36 mouse cellular contexts compared by ENCODE assay signal in the genomic region with DNA sequence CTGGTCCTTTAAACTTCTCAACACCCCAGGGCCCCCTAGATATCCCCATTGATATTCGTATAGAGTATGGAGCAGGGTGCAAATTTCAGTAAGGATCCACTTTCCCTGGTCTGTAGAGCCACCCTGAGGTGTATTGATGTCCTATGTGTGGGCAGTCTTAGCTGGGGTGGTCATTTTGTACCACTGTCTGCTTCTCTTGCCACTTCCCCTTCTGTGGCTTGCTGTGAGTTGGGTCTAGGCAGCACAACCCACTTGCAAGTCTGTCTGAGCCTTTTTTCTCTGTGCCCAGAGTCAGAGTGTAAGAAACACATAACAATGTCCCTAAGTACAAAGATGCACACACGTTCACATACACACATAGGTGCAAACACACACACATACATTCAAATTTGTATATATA. TPM values are rescaled to one million over a fixed set of nuclear protein-coding genes. Genes with fewer than 3 reads are reported as not detected.
"Had no signal": no experiment of that assay in that cellular context is flagged by ENCODE, and none has a peak within 500 bp of the region (broad histone marks: within the 10 kb centered on the region; RNA-seq: fewer than 3 reads in every experiment).

No protein-coding gene starts in this region.

- H3K27ac ChIP-seq: gastrocnemius, adult 2 months; heart, embryonic 10.5 days; hindbrain, embryonic 10.5 days; hindbrain, embryonic 12.5 days; hindbrain, embryonic 14.5 days; hindbrain, postnatal 0 days; kidney, embryonic 15.5 days; kidney, postnatal 0 days; left cerebral cortex, adult 2 months; limb, embryonic 13.5 days; limb, embryonic 15.5 days; liver, embryonic 14.5 days had no signal

- H3K4me3 ChIP-seq: gastrocnemius, adult 2 months; heart, embryonic 10.5 days; heart, embryonic 12.5 days; hindbrain, embryonic 10.5 days; hindbrain, embryonic 12.5 days; kidney, embryonic 15.5 days; left cerebral cortex, adult 2 months; limb, embryonic 13.5 days; limb, embryonic 15.5 days had no signal

- DNase-seq: gastrocnemius, adult 2 months; gastrocnemius, postnatal 10 days; gastrocnemius, postnatal 36 days; heart, adult 18-20 months; heart, postnatal 10 days; heart, postnatal 4 days; kidney, adult 11 months; kidney, adult 2 months; kidney, adult 9 months; kidney, postnatal 14 days; kidney, postnatal 36 days; left cerebral cortex, postnatal 4 days had no signal

- H3K4me1 ChIP-seq: limb, embryonic 13.5 days; limb, embryonic 15.5 days had no signal

- H3K9ac ChIP-seq: heart, embryonic 12.5 days; hindbrain, embryonic 12.5 days; hindbrain, embryonic 14.5 days; kidney, embryonic 15.5 days; limb, embryonic 13.5 days; limb, embryonic 15.5 days; liver, embryonic 14.5 days had no signal

- H3K36me3 ChIP-seq: heart, embryonic 10.5 days; heart, embryonic 12.5 days; hindbrain, embryonic 10.5 days; hindbrain, embryonic 12.5 days; kidney, embryonic 15.5 days; limb, embryonic 13.5 days; limb, embryonic 15.5 days had no signal

- H3K27me3 ChIP-seq: heart, embryonic 12.5 days; hindbrain, embryonic 12.5 days; kidney, embryonic 15.5 days; limb, embryonic 13.5 days; limb, embryonic 15.5 days had no signal

- H3K4me2 ChIP-seq: heart, embryonic 12.5 days; hindbrain, embryonic 12.5 days; hindbrain, embryonic 14.5 days; kidney, embryonic 15.5 days; limb, embryonic 13.5 days; limb, embryonic 15.5 days had no signal

- ATAC-seq: hindbrain, postnatal 0 days; intestine, embryonic 16.5 days had no signal

- H3K9me3 ChIP-seq: heart, embryonic 10.5 days; heart, embryonic 12.5 days; hindbrain, embryonic 10.5 days; hindbrain, embryonic 12.5 days; kidney, embryonic 15.5 days; limb, embryonic 15.5 days had no signal

RNA-seq across cellular contexts. Expression of a gene that starts 19.4 kb away (rescaled TPM):
- total RNA-seq: gastrocnemius, adult 2 months; gastrocnemius, postnatal 10 days; gastrocnemius, postnatal 36 days; heart, adult 18-20 months; heart, adult 8-10 months; heart, postnatal 10 days; heart, postnatal 25 days; heart, postnatal 4 days; hindbrain, postnatal 0 days; layer of hippocampus, adult 18-20 months; layer of hippocampus, postnatal 10 days; layer of hippocampus, postnatal 25 days; left cerebral cortex, adult 2 months; left cerebral cortex, postnatal 14 days; left cerebral cortex, postnatal 4 days; liver, adult 2 months had no signal
- polyA plus RNA-seq: frontal cortex, adult 2 months; heart, embryonic 14.5 days; heart, embryonic 16.5 days; hindbrain, embryonic 14.5 days; hindbrain, postnatal 0 days; kidney, adult 2 months had no signal

RNA-seq across cellular contexts. Expression of a gene that starts 34.2 kb away (rescaled TPM):
- total RNA-seq: gastrocnemius, adult 2 months; gastrocnemius, postnatal 10 days; heart, adult 18-20 months; heart, adult 8-10 months; heart, postnatal 10 days; heart, postnatal 25 days; heart, postnatal 4 days; hindbrain, postnatal 0 days; layer of hippocampus, adult 18-20 months; layer of hippocampus, postnatal 10 days; layer of hippocampus, postnatal 25 days; left cerebral cortex, adult 2 months; left cerebral cortex, postnatal 14 days; left cerebral cortex, postnatal 4 days had no signal
- polyA plus RNA-seq: heart, embryonic 12.5 days; heart, embryonic 14.5 days; hindbrain, embryonic 10.5 days; hindbrain, embryonic 12.5 days; hindbrain, embryonic 14.5 days; hindbrain, postnatal 0 days; limb, embryonic 11.5 days; limb, embryonic 13.5 days; limb, embryonic 15.5 days had no signal
